Mouse (Mus musculus) cerebellum, postnatal 14 days (tissue): Measurements from ENCODE around the gene Lamb2.

Source experiments
- DNase-seq, 2 experiments: peaks; one replicate each; pipeline ENCODE4 v3.0.0; 2021; ENCODE audit warnings: mixed read lengths in 2 of 2

Lamb2 gene

DNA sequence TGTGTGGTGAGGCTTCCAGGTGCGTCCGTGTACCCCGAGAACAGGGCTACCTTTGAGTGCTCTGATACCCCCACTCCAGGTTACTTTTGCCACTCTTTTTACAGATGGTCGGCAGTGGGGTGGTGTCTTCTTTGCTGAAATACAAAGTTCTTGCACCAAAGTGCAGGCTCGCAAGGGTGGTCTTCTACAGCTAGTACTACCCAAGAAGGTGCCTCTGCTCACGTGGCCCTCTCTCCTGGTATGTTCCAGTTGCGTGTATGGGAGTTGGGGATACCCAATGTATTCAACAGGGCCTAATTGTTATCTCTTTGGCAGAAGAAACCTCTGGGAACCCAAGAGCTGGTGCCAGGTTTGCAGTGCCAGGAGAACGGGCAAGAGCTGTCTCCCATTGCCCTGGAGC is 13.7 kb downstream of the Lamb2 start:
- peak in 1 of 2 experiments; percentile 2 for DNase-seq

- DNase-seq, result peak in 1 of 2 experiments; percentile 10
Observed at GRCm38 (mm10) chr9:108494146-108494825, 14.8 kb downstream of the Lamb2 start.

DNA sequence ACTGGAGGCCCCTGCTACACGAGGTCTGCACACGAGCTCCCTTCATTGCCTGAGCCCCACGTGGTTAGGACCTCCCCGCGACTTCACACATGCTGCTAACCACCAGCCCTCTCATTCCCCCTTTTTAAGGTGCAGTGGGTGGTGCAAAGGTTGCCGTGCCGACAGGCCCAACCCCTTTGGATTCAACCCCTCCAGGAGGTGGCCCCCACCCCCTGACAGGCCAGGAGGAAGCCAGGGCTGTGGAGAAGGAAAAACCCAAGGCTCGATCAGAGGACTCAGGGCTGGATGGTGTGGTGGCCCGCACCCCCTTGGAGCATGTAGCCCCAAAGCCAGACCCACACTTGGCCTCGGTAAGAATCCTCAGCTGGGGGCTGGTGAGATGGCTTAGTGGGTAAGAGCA is 15.4 kb downstream of the Lamb2 start:
- peak in 1 of 2 experiments; percentile 4 for DNase-seq

- DNase-seq, result no peak
Observed at GRCm38 (mm10) chr9:108499231-108499630, 19.7 kb downstream of the Lamb2 start.

DNA sequence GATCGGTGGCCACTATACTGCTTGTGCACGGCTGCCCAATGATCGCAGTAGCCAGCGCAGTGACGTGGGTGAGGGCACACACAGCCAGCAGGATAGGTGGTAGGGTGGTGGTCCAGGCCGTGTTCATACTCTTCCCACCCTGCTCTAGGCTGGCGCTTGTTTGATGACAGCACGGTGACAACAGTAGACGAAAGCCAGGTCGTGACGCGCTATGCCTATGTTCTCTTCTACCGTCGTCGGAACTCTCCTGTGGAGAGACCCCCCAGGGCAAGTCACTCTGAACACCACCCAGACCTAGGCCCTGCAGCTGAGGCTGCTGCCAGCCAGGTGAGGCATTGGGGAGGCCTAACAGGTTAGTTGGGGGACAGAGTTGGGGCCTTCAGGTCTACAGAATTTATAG is 20.4 kb downstream of the Lamb2 start:
- DNase-seq, result no peak

- DNase-seq, result no peak
Observed at GRCm38 (mm10) chr9:108506901-108507300, 27.4 kb downstream of the Lamb2 start.

GRCm38 (mm10) chr9:108507619-108508434 is 28.3 kb downstream of the Lamb2 start, which contains the start of gene Qars:
TSS of gene Qars (plus strand) at chr9:108507706.
- DNase-seq, result peak; percentile 94 to 95

- DNase-seq, result no peak
Observed at GRCm38 (mm10) chr9:108508776-108509175, 29.2 kb downstream of the Lamb2 start.

- DNase-seq, result peak; percentile 95 to 97
Observed at GRCm38 (mm10) chr9:108516380-108517251, 37.1 kb downstream of the Lamb2 start, which contains the start of gene Qrich1. TSS of gene Qrich1 (plus strand) at chr9:108516806.

- peak; percentile 92 for DNase-seq
Observed at GRCm38 (mm10) chr9:108517253-108517930, 37.9 kb downstream of the Lamb2 start.

DNA sequence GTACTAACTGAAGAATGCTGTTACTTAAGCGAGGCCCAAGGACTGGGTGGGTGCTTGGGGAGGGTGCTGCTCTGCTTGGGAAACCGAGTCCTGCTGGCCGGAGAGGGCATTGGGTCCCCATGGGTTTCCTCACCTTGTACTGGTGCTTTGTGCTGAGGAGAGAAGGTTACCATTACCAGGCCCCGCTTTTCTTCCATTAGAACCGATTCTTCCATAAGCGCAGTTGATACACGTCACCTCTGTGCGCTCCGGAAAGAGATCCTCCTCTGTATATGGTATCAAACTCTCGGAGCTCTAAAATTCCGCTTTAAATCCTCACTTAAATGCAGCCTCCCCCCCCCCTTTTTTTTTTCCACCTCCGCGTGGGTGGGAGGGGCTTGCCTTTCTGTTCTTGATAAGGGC is 38.4 kb downstream of the Lamb2 start:
- DNase-seq, result no peak

DNA sequence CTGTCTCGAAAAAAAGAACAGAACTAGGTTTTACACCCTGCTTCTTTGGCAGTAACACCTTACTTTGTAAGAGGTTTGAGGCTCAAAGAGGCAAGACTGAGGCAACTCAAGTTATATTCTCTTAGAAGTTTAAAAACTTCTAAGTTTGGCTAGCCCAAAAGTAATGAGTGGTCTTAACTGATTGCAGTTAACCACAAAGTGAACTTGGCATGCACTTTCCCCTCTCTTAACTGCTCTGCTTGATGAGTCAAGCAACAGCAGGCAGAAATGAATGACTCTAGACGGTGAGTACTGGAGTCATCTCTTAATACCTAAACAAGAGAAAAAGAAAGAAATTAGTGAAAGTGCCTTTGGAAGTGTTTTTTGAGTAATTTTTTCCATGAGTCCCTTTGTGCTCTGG is 42.1 kb downstream of the Lamb2 start:
- DNase-seq, result no peak

DNA sequence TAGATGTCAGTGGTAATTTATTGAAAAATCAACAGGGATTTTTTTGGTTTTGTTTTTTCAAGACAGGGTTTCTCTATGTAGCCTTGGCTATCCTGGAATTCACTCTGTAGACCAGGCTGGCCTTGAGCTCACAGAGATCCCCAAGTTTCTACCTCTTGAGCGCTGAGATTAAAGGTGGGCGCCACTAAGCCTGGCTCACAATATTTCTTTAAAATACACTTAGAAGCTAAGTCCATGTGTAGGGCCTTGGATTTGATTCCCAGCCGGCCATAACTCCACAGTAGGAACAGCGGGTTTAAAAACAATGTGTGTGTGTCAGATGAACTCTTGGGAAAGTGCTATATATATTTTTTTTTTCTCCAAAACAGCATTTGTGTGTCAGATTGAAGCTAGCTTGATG is 43.8 kb downstream of the Lamb2 start:
- no peak for DNase-seq

GRCm38 (mm10) chr9:108525400-108525799 is 45.9 kb downstream of the Lamb2 start:
- DNase-seq, result no peak

- no peak for DNase-seq
Observed at GRCm38 (mm10) chr9:108530954-108531353, 51.4 kb downstream of the Lamb2 start.

GRCm38 (mm10) chr9:108531496-108531895 is 52.0 kb downstream of the Lamb2 start:
- DNase-seq, result no peak
